Mouse (Mus musculus) limb, embryonic 15.5 days (tissue): ENCODE data around the gene Dab1. TPM values are rescaled to one million over a fixed set of nuclear protein-coding genes. Genes with fewer than 3 reads are reported as not detected.

ENCODE experiments used
- ATAC-seq: fragments of 200-750 bp; cut with Nextera tagmentation; 2 replicates; pipeline ENCODE4 v1.8.0; 2017; ENCODE audit warnings: low read depth, moderate TSS enrichment; ENCODE audit not compliant: insufficient number of reproducible peaks, low FRiP score, low TSS enrichment
- H3K27ac ChIP-seq: fragments of 300-500 bp; sonication (generic); 2 replicates; pipeline ENCODE4 v1.5.1; 2015; ENCODE audit warnings: moderate library complexity, mild to moderate bottlenecking, inconsistent platforms
- H3K27me3 ChIP-seq: fragments of 300-500 bp; sonication (generic); 2 replicates; pipeline ENCODE4 v1.6.1; 2015; ENCODE audit warnings: inconsistent platforms
- H3K36me3 ChIP-seq: fragments of 300-500 bp; sonication (generic); 2 replicates; pipeline ENCODE4 v1.6.1; 2015; ENCODE audit warnings: inconsistent platforms
- H3K4me1 ChIP-seq: fragments of 300-500 bp; sonication (generic); 2 replicates; pipeline ENCODE4 v1.6.1; 2015; ENCODE audit warnings: inconsistent platforms
- H3K4me2 ChIP-seq: fragments of 300-500 bp; sonication (generic); 2 replicates; pipeline ENCODE4 v1.6.1; 2015; ENCODE audit warnings: mild to moderate bottlenecking, inconsistent platforms
- H3K4me3 ChIP-seq: fragments of 300-500 bp; sonication (generic); 2 replicates; pipeline ENCODE4 v1.5.1; 2015; ENCODE audit warnings: mild to moderate bottlenecking, inconsistent platforms
- H3K9ac ChIP-seq: fragments of 300-500 bp; sonication (generic); 2 replicates; pipeline ENCODE4 v1.6.1; 2015; ENCODE audit warnings: inconsistent platforms
- H3K9me3 ChIP-seq: fragments of 300-500 bp; sonication (generic); 2 replicates; pipeline ENCODE4 v1.6.1; 2016; ENCODE audit warnings: inconsistent platforms
- WGBS: fragments of 180-500 bp; shearing (Covaris S2); methylation state at CpG from one replicate; pipeline ENCODE4 v1.1.7; 2015; 5-methylcytosine and 5-hydroxymethylcytosine counted together
- polyA plus RNA-seq: library from polyadenylated mRNA; unstranded; fragments of >200 nt; fragmentation: Nextera tagmentation; extraction: Ambion mirVana; gene quantifications from 2 replicates; pipeline ENCODE4 v1.2.1, GENCODE M21; 2015

Gene Dab1
- polyA plus RNA-seq, 1 experiment from 2014 or later: 10.6 TPM

DNA sequence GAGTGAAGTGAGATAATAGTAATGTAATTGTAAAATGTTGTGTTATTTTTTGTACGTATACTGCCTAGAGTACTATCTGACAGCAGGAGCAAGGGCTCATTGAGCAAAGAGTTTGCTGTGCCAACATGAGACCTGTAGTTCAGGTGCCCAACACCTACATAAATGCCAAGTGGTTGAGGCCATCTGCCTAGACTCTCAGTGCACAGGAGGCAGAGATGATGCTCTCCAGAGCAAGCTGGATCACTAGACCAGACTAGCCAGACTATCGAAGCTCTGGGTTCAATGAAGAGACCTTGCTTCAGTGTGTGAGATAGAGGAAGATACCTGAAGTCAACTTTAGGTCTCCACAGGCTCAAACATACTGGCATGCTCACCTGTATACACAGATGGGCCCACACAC, 799.2 kb downstream of the Dab1 start:
- no peak for ATAC-seq

DNA sequence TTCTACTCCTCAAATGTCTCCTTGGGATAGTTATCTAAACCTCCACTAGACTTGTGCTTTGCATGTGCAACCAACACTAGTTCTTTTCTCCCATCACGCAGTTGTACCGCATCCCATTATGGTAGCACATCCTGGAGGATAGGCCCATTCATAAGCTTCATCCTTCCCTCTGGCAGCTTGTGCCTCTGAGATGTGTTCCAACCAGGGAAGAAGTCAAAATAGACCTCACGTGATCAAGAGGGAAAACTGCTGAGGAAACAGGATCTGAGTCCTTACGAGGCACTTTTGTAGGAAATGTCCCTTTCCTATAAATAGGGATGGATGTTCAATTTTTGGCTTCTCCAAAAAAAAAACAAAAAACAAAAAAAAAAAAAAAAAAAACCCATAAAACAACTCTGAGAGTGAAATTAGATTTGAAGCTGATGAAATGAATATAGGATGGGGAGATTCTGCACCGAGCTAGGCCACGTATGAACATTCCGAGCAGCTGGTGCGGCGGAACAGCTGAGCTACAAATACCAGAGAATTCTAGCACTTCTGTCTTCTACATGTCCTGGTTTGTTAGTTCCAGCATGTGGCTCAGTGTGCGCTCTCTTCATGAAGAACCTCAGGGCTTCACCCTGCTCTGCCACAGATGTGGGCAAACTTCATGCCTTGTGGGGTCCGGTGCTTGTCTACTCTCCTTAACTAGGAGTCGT, 802.0 kb downstream of the Dab1 start:
- Histone ChIP-seq H3K27ac (no peak overlapping the region), H3K36me3 (no peaks in the 10 kb centered on the region), H3K9ac (no peak overlapping the region), H3K4me2 (no peak overlapping the region), H3K27me3 (no peaks in the 10 kb centered on the region), H3K4me1 (no peaks in the 10 kb centered on the region), H3K9me3 (no peaks in the 10 kb centered on the region), H3K4me3 (no peak overlapping the region)
- ATAC-seq: no peak
- WGBS: 93% methylated on average over 12 of the region's 12 CpGs

More for the DNA sequence above, 799.2 kb downstream of the Dab1 start:
- no peaks in the 10 kb centered on the region for H3K9me3 ChIP-seq
- H3K36me3 ChIP-seq: no peaks in the 10 kb centered on the region
- no peak overlapping the region for H3K9ac ChIP-seq
- no peaks in the 10 kb centered on the region for H3K27me3 ChIP-seq
- H3K27ac ChIP-seq: no peak overlapping the region
- no peaks in the 10 kb centered on the region for H3K4me1 ChIP-seq
- H3K4me2 ChIP-seq: no peak overlapping the region
- no peak overlapping the region for H3K4me3 ChIP-seq
- 95% methylated on average over 2 of the region's 2 CpGs for WGBS

DNA sequence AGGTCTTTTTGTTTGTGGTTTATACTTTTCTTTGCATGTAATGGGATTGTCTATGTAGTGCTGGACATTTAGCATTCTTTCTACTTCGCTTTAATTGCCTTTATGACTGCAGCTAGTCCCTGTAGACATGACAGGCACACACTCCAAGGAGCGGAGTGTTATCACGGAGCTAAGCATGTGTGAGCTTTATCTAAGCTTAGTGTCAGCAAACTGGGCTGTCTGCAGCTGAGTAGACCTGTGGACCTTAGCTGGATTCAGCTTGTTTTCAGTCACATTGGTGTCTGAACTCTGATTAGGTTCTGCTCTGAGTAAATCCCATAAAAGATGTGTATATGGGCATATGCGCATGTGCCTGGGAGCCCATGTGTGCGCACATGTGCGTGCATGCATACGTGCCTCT, 810.0 kb downstream of the Dab1 start:
- no peaks in the 10 kb centered on the region for H3K36me3 ChIP-seq
- H3K27me3 ChIP-seq: no peaks in the 10 kb centered on the region
- no peak for ATAC-seq
- no peak overlapping the region for H3K4me3 ChIP-seq
- WGBS: 90% methylated on average over 7 of the region's 7 CpGs
- H3K27ac ChIP-seq: no peak overlapping the region
- no peak overlapping the region for H3K4me2 ChIP-seq
- H3K9me3 ChIP-seq: no peaks in the 10 kb centered on the region
- no peak overlapping the region for H3K9ac ChIP-seq
- no peaks in the 10 kb centered on the region for H3K4me1 ChIP-seq

DNA sequence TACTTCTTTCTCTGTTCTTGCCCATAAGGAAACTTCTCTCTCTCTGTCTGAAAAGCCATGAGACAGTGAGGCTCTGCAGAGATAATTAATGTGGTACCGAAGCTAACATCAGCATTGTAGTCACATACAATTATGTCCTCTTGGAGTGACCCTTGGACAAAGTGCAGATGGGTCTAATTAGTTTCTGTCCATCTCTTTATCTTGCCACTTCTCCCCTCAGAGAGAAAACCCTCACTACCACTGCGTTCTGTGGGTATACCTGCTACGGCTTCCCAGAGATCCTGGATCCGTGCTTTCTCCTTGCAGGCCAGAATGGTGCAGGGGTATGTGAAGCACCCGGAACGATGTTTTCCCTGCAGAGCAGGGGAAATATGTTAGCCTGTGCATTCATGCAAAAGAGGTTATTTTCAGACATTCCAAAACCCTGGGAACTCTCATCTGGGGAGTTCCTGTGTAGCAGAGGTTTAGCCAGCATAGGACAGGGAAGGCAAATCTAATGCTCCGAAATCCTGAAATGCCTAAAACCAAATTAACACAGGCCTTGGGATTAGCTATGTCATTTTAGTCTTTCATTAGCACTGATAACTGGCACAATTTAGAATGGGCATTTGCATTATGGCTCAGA, 812.2 kb downstream of the Dab1 start:
- Histone ChIP-seq H3K4me1 (no peaks in the 10 kb centered on the region), H3K4me2 (no peak overlapping the region), H3K36me3 (no peaks in the 10 kb centered on the region), H3K9ac (no peak overlapping the region), H3K4me3 (no peak overlapping the region), H3K9me3 (no peaks in the 10 kb centered on the region), H3K27ac (no peak overlapping the region), H3K27me3 (no peaks in the 10 kb centered on the region)
- 75% methylated on average over 7 of the region's 7 CpGs for WGBS
- ATAC-seq: no peak

DNA sequence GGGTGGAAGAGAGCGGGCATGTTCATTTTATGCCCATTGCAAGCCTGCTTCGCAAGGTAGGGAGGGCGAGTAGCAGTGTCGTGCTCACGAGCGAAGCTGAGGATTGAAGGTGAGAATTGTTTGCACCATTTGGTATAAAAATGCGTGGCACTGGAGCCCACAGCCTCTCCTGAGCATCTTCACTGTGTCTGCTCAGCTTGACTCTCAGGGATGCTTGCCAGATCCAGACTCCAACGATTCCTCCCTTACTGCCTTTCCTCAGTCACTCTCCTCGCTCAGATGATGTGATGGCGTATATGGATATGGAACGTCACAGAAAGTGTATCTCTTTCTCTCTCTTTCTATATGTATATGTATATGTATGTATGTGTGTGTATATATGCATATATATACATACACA, 813.0 kb downstream of the Dab1 start:
- ATAC-seq: no peak
- 88% methylated on average over 11 of the region's 11 CpGs for WGBS
- Histone ChIP-seq H3K27ac (no peak overlapping the region), H3K27me3 (no peaks in the 10 kb centered on the region), H3K9me3 (no peaks in the 10 kb centered on the region), H3K36me3 (no peaks in the 10 kb centered on the region), H3K9ac (no peak overlapping the region), H3K4me1 (no peaks in the 10 kb centered on the region), H3K4me2 (no peak overlapping the region), H3K4me3 (no peak overlapping the region)

DNA sequence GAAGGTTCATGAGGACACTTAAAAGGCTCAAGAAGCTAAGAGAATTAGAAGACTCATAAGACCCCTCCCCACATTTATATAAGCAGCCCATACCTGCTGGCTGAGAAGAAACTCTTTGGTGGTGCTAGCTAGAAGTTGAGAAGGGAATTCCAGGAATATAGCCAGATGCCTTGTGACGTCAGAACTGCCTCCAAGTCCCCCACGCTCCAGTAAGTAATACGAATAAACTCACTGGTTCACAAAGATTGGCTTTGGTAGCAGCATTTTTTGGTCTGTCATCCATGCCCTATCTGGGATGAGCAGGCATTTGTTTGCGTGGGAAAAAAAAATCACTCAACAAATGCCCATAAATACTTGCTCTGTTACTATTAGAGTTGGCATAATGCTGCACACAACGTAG, 816.6 kb downstream of the Dab1 start:
- no peak overlapping the region for H3K9ac ChIP-seq
- H3K27ac ChIP-seq: no peak overlapping the region
- no peaks in the 10 kb centered on the region for H3K9me3 ChIP-seq
- no peaks in the 10 kb centered on the region for H3K4me1 ChIP-seq
- no peaks in the 10 kb centered on the region for H3K36me3 ChIP-seq
- no peaks in the 10 kb centered on the region for H3K27me3 ChIP-seq
- 72% methylated on average over 5 of the region's 5 CpGs for WGBS
- no peak overlapping the region for H3K4me3 ChIP-seq
- ATAC-seq: no peak
- no peak overlapping the region for H3K4me2 ChIP-seq

DNA sequence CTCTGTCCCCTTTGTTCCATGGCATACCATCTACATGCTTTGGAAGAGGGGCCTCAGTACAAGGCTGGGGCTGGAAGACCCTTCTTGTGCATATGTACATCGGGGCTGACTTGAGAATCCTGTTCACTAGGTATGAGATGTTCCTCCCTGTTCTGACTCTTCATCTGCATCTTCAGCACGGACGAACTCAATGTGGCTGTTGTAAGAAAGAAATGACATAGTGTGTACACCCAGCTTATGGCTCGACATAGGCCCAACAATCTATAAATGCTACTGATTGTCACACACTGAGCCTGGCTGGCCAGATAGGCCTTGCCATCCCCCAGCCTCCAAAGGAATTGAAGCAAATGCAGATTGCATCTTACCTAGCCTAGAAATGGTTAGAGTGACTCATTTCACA, 817.3 kb downstream of the Dab1 start:
- no peak for ATAC-seq
- Histone ChIP-seq H3K4me3 (no peak overlapping the region), H3K27me3 (no peaks in the 10 kb centered on the region), H3K4me1 (no peaks in the 10 kb centered on the region), H3K9me3 (no peaks in the 10 kb centered on the region), H3K9ac (no peak overlapping the region), H3K4me2 (no peak overlapping the region), H3K36me3 (no peaks in the 10 kb centered on the region), H3K27ac (no peak overlapping the region)
- WGBS: 90% methylated on average over 4 of the region's 4 CpGs

DNA sequence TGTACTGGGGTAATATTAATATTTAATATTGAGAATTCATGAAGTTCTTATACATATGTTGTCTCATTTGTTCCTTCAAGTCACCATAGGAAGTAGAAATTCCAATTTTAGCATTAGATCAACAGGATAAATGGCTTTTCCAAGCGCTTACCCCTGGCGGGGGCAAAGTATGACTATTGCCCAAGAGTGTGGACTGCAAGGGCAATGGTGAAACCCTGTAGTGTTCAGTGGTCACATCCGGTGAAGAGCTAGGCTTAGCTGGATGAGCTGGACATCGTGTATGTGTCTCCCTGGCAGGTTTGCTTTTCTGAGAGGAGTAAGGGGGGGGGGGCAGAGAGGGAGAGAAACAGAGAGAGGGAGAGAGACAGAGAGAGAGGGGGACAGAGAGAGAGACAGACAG, 819.6 kb downstream of the Dab1 start:
- H3K36me3 ChIP-seq: no peaks in the 10 kb centered on the region
- 83% methylated on average over 4 of the region's 4 CpGs for WGBS
- H3K4me2 ChIP-seq: no peak overlapping the region
- H3K4me1 ChIP-seq: no peaks in the 10 kb centered on the region
- H3K27me3 ChIP-seq: no peaks in the 10 kb centered on the region
- H3K9me3 ChIP-seq: no peaks in the 10 kb centered on the region
- no peak for ATAC-seq
- H3K9ac ChIP-seq: no peak overlapping the region
- no peak overlapping the region for H3K27ac ChIP-seq
- no peak overlapping the region for H3K4me3 ChIP-seq

DNA sequence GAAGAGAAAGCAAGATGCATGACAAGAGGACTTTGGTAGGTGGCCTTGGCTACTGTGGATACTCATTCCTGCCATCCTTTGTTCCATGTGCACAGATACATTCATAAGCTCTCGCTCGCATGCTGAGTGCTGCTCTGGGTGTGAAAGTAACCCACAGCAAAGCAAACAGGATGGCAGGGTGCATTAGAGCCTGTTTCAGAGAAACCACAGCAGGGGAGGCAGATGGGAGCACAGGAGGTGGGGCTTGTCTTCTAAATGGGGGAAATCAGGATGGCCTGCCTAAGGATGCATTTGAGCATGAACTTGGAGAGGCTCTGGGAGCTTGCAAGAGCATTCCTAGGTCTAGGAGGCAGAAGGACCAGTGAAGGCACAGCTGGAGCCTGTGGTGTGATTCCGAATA, 820.5 kb downstream of the Dab1 start:
- no peak overlapping the region for H3K27ac ChIP-seq
- H3K36me3 ChIP-seq: no peaks in the 10 kb centered on the region
- no peak overlapping the region for H3K4me3 ChIP-seq
- H3K9ac ChIP-seq: no peak overlapping the region
- H3K4me1 ChIP-seq: no peaks in the 10 kb centered on the region
- WGBS: 77% methylated on average over 3 of the region's 3 CpGs
- no peak for ATAC-seq
- no peaks in the 10 kb centered on the region for H3K27me3 ChIP-seq
- H3K4me2 ChIP-seq: no peak overlapping the region
- H3K9me3 ChIP-seq: no peaks in the 10 kb centered on the region

DNA sequence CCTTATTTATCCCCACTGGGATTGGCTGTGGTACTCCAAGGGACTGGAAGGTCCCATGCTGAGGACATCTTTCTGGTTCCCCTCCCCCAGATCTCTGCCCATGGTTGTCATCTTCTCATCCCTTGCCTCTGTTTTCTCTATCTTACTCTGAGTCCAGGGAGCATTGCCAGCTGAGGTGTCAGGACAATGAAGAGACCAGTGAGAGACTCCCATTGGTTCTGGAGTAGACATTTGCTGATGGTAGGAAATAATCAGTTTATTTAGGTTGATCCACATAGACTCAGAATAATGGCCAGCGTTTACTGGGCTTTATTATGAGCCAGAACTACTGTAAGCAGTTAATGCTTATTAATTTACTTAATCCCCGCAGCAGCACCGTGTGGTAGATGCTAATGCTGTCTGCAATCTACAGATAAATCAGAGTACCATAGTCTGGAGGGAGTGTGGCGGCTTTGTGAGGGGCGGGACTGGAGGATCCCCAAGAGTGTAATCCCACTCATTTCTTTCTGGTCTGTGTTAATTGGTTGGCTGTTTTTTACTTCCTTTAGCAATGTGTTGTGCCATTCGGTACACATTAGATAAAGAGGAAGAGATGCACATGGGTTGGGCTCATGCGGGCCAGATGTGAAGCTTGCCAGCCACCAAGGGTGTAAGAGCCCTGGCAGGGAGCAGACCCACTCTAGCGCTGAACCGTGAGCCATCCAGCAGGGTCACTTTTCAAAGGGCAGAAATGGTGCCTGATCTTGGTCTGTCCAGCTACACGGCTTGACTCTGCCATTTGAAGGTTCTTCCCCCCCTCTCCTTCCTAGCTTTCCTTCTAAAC, 824.0 kb downstream of the Dab1 start:
- H3K36me3 ChIP-seq: no peaks in the 10 kb centered on the region
- no peak overlapping the region for H3K9ac ChIP-seq
- H3K4me3 ChIP-seq: no peak overlapping the region
- H3K27me3 ChIP-seq: no peaks in the 10 kb centered on the region
- no peaks in the 10 kb centered on the region for H3K4me1 ChIP-seq
- WGBS: 59% methylated on average over 10 of the region's 10 CpGs
- no peaks in the 10 kb centered on the region for H3K9me3 ChIP-seq
- H3K4me2 ChIP-seq: no peak overlapping the region
- H3K27ac ChIP-seq: no peak overlapping the region
- no peak for ATAC-seq

DNA sequence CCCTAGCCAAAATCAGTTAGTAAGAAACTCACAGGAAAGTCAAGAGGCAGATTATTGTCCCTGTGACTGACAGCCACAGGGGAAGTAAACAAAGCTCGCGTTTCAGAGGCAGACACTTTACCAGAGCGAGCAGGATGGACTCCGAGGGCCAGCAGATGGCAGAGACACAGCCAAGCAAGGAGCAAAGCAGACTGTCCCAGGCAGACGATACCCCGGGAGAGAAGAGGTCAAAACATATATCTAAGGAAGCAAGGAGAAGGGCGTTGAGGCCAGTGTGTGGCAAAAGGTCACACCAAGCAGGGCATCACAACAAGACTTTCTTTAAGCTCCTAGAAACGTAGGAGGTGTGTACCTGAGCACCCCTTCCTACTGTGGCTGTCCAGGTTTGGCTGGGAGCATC, 824.6 kb downstream of the Dab1 start:
- Histone ChIP-seq H3K9ac (no peak overlapping the region), H3K4me3 (no peak overlapping the region), H3K4me1 (no peaks in the 10 kb centered on the region), H3K27me3 (no peaks in the 10 kb centered on the region), H3K27ac (no peak overlapping the region), H3K36me3 (no peaks in the 10 kb centered on the region), H3K4me2 (no peak overlapping the region), H3K9me3 (no peaks in the 10 kb centered on the region)
- no peak for ATAC-seq
- 37% methylated on average over 8 of the region's 8 CpGs for WGBS

DNA sequence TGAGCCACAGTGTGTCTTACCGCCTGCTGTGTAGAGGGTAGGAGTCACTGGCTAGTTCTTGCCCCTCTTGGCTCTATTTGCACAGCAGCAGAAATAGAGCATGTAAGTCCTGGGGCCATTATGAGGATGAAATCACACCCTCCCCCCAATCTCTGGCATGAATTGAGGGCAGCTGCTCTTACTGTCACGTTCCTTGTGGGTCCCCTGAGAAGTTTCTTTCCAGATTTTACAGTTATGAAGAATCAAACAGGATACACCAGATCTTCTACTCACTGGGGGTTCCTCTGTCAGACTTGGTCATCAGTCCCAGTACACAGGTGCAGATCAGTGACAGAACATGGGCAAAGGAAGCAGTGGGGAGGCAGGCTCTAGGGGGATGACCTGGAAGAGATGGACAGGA, 825.8 kb downstream of the Dab1 start:
- Histone ChIP-seq H3K27me3 (no peaks in the 10 kb centered on the region), H3K9me3 (no peaks in the 10 kb centered on the region), H3K4me1 (no peaks in the 10 kb centered on the region), H3K9ac (no peak overlapping the region), H3K4me2 (no peak overlapping the region), H3K36me3 (no peaks in the 10 kb centered on the region), H3K4me3 (no peak overlapping the region), H3K27ac (no peak overlapping the region)
- WGBS: 53% methylated on average over 2 of the region's 2 CpGs
- no peak for ATAC-seq
